Mouse (Mus musculus) large intestine, adult 2 months (tissue): Measurements from ENCODE around the gene Gabrb3. TPM values are rescaled to one million over a fixed set of nuclear protein-coding genes. Genes with fewer than 3 reads are reported as not detected.
"Not testable (repeated sequence)": the region's sequence is repeated elsewhere in the genome, so short reads cannot be mapped to it uniquely, and the experiment has no call there.

Experiments used
- DNase-seq: peaks from one replicate; pipeline ENCODE4 v3.0.0-alpha.2; 2012; ENCODE audit warnings: low read depth, low spot score
- WGBS: fragments of 180-500 bp; shearing (Covaris S2); methylation state at CpG from one replicate; pipeline ENCODE4 v1.1.7; 2018; 5-methylcytosine and 5-hydroxymethylcytosine counted together
- polyA plus RNA-seq: library from polyadenylated mRNA; depleted of rRNA; stranded (reverse); fragments of >200 nt; gene quantifications from 2 replicates; pipeline ENCODE4 v1.2.3, GENCODE M21; 2012; rRNA removed

The Gabrb3 gene
- polyA plus RNA-seq, 1 experiment, result 0.14 TPM

GRCm38 (mm10) chr7:57689836-57690235, 270.3 kb downstream of the Gabrb3 start:
- 81% methylated on average over 4 of the region's 4 CpGs for WGBS

GRCm38 (mm10) chr7:57700370-57700769, 280.9 kb downstream of the Gabrb3 start:
- no peak for DNase-seq
- WGBS, result 80% methylated on average over 7 of the region's 7 CpGs

More at GRCm38 (mm10) chr7:57689836-57690235, 270.3 kb downstream of the Gabrb3 start:
- no peak for DNase-seq

- DNase-seq, result no peak
These were observed 281.6 kb downstream of the Gabrb3 start for GRCm38 (mm10) chr7:57701046-57701445.

GRCm38 (mm10) chr7:57703580-57703979, 284.1 kb downstream of the Gabrb3 start:
- 45% methylated on average over 1 of the region's 1 CpGs for WGBS
- DNase-seq, result no peak

- WGBS, result 88% methylated on average over 6 of the region's 6 CpGs
These were observed 286.6 kb downstream of the Gabrb3 start for GRCm38 (mm10) chr7:57706092-57706491.

GRCm38 (mm10) chr7:57706976-57707740, 287.7 kb downstream of the Gabrb3 start:
- no peak for DNase-seq
- WGBS, result 65% methylated on average over 7 of the region's 7 CpGs

More at GRCm38 (mm10) chr7:57706092-57706491, 286.6 kb downstream of the Gabrb3 start:
- no peak for DNase-seq

GRCm38 (mm10) chr7:57711709-57712108, 292.2 kb downstream of the Gabrb3 start:
- DNase-seq, result no peak

GRCm38 (mm10) chr7:57746836-57747235, 327.3 kb downstream of the Gabrb3 start:
- WGBS, result 61% methylated on average over 2 of the region's 2 CpGs
- no peak for DNase-seq

GRCm38 (mm10) chr7:57760466-57760865, 341.0 kb downstream of the Gabrb3 start:
- no peak for DNase-seq
- 87% methylated on average over 5 of the region's 5 CpGs for WGBS

- 64% methylated on average over 5 of the region's 5 CpGs for WGBS
- no peak for DNase-seq
These were observed 359.3 kb downstream of the Gabrb3 start for GRCm38 (mm10) chr7:57778754-57779153.

- WGBS, result 53% methylated on average over 2 of the region's 2 CpGs
- not testable (repeated sequence) for DNase-seq
These were observed 366.6 kb downstream of the Gabrb3 start for GRCm38 (mm10) chr7:57786102-57786501.

GRCm38 (mm10) chr7:57787520-57787919, 368.0 kb downstream of the Gabrb3 start:
- no peak for DNase-seq
- WGBS, result 11% methylated on average over 2 of the region's 2 CpGs

- no peak for DNase-seq
- WGBS, result 80% methylated on average over 1 of the region's 1 CpGs
These were observed 383.8 kb downstream of the Gabrb3 start for GRCm38 (mm10) chr7:57803266-57803665.

- WGBS, result 63% methylated on average over 1 of the region's 1 CpGs
- DNase-seq, result no peak
These were observed 394.2 kb downstream of the Gabrb3 start for GRCm38 (mm10) chr7:57813716-57814115.

- no peak for DNase-seq
- 58% methylated on average over 1 of the region's 1 CpGs for WGBS
These were observed 422.9 kb downstream of the Gabrb3 start for GRCm38 (mm10) chr7:57842383-57842896.

GRCm38 (mm10) chr7:57867951-57868350, 448.5 kb downstream of the Gabrb3 start:
- WGBS, result 51% methylated on average over 2 of the region's 2 CpGs
- DNase-seq, result no peak

Other genes with a start within 250 kb of the Gabrb3 start
- 0.06 and 0.21 TPM in 2 replicates for gene Gabrg3, start 32.5 kb upstream of the Gabrb3 start, polyA plus RNA-seq
- gene Gabra5, start 90.4 kb downstream of the Gabrb3 start, polyA plus RNA-seq, result not detected in 2 replicates